Mouse (Mus musculus) testis, adult 2 months (tissue): ENCODE measurements at regions not wholly inside any gene's neighbourhood (a gene's known extent, or its start where the extent isn't known, plus 50 kb on each side); places are given as distances from the start of the nearest gene placed in this dataset.

ENCODE experiments used
- CTCF ChIP-seq: fragments of 200-500 bp; IDR thresholded peaks from 2 replicates; pipeline ENCODE4 v1.5.1; 2012; ENCODE audit warnings: low read depth, mild to moderate bottlenecking, inconsistent platforms, low read length, moderate library complexity; ENCODE audit not compliant: control insufficient read depth, insufficient read depth, insufficient replicate concordance
- POLR2A ChIP-seq: fragments of 200-500 bp; IDR thresholded peaks from 2 replicates; pipeline ENCODE4 v1.6.1; 2012; ENCODE audit warnings: low read depth, mild to moderate bottlenecking, inconsistent platforms, low read length, moderate library complexity; ENCODE audit not compliant: control insufficient read depth

- TF ChIP-seq CTCF: no peak
- TF ChIP-seq POLR2A: no peak
Measured at GRCm38 (mm10) chr5:132667316-132667715, 124.2 kb upstream of the Auts2 start.
